Mouse (Mus musculus): ENCODE results near the gene A830005F24Rik.
A peak's percentile ranks its signal among the peaks of the same experiment; 100 is the strongest.

Gene A830005F24Rik

GRCm38 (mm10) chr13:48544867-48545266 is 31.5 kb downstream of the A830005F24Rik start:
- no peak for DNase-seq (ENCODE audit: low spot score)

GRCm38 (mm10) chr13:48545476-48546281 is 32.3 kb downstream of the A830005F24Rik start:
- DNase-seq (ENCODE audit: low spot score) = peak; percentile 98

- DNase-seq (ENCODE audit: low spot score) = peak; percentile 100
Measured at GRCm38 (mm10) chr13:48546330-48546917, 33.1 kb downstream of the A830005F24Rik start.

- no peak for DNase-seq (ENCODE audit: low spot score)
Measured at GRCm38 (mm10) chr13:48547623-48548022, 34.3 kb downstream of the A830005F24Rik start.

GRCm38 (mm10) chr13:48548296-48548695 is 34.9 kb downstream of the A830005F24Rik start:
- DNase-seq (ENCODE audit: low spot score) = no peak

- DNase-seq (ENCODE audit: low spot score) = peak; percentile 88
Measured at GRCm38 (mm10) chr13:48552181-48553090, 39.1 kb downstream of the A830005F24Rik start.

- DNase-seq (ENCODE audit: low spot score) = no peak
Measured at GRCm38 (mm10) chr13:48553511-48553910, 40.1 kb downstream of the A830005F24Rik start.

GRCm38 (mm10) chr13:48554552-48554951 is 41.2 kb downstream of the A830005F24Rik start:
- no peak for DNase-seq (ENCODE audit: low spot score)

GRCm38 (mm10) chr13:48555976-48556375 is 42.6 kb downstream of the A830005F24Rik start:
- DNase-seq (ENCODE audit: low spot score) = no peak

GRCm38 (mm10) chr13:48561481-48561880 is 48.1 kb downstream of the A830005F24Rik start:
- no peak for DNase-seq (ENCODE audit: low spot score)

GRCm38 (mm10) chr13:48562336-48562735 is 49.0 kb downstream of the A830005F24Rik start:
- no peak for DNase-seq (ENCODE audit: low spot score)
